ENCODE assay signal across 14 mouse cellular contexts in the genomic region with DNA sequence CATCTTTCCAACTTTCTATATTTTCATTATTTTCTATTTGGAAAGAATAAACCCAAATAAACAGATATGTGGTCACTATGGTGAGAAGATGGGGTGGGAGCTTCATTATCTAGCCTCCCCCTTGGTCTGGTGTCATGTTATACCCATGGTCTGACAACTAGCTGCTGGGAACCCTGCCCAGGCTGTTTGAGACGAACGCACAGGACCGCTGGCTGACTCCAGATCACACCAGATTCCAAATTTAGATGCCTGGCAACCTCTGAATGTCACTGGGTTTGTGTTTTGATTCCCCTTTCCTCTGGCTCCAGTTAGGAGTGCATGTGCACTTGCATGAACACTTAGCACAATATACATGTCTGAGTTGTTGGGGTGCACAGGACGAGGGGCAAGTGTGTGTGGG. TPM values are rescaled to one million over a fixed set of nuclear protein-coding genes. Genes with fewer than 3 reads are reported as not detected.
DNase-seq lines count a peak whose midpoint lies in the region; ATAC-seq and TF ChIP-seq lines count a peak whose summit lies in the region.
"Had no signal": no experiment of that assay in that cellular context is flagged by ENCODE, and none has a peak within 500 bp of the region (broad histone marks: within the 10 kb centered on the region; RNA-seq: fewer than 3 reads in every experiment).

No protein-coding gene starts in this region.

- TF ChIP-seq CTCF in midbrain, postnatal 0 days (IDR thresholded peaks at IDR 0.05): no peak

- no peaks in the 10 kb centered on the region for H3K36me3 ChIP-seq in heart, embryonic 10.5 days
- no peaks in the 10 kb centered on the region for H3K36me3 ChIP-seq in midbrain, postnatal 0 days (ENCODE audit: insufficient read depth, low read length)
- no peaks in the 10 kb centered on the region for H3K36me3 ChIP-seq in midbrain, embryonic 11.5 days (ENCODE audit: control insufficient read depth, insufficient read depth, low read length)
- no peaks in the 10 kb centered on the region for H3K36me3 ChIP-seq in heart, embryonic 14.5 days (ENCODE audit: control insufficient read depth, insufficient read depth, low read length)
- H3K36me3 ChIP-seq: lung, embryonic 15.5 days had no signal

- H3K9ac ChIP-seq in midbrain, postnatal 0 days (replicated peaks; ENCODE audit: low read length, poor library complexity, severe bottlenecking): no peak overlapping the region
- H3K9ac ChIP-seq in midbrain, embryonic 11.5 days (ENCODE audit: low read length): no peak overlapping the region
- H3K9ac ChIP-seq in heart, embryonic 14.5 days (ENCODE audit: low read length): no peak overlapping the region
- H3K9ac ChIP-seq: lung, embryonic 15.5 days had no signal

- DNase-seq in heart, adult 18-20 months: peak; percentile 74 to 79
- DNase-seq in heart, embryonic 10.5 days (ENCODE audit: low spot score): no peak
- DNase-seq in midbrain, postnatal 0 days (ENCODE audit: low spot score): peak; percentile 41
- no peak for DNase-seq in midbrain, embryonic 11.5 days (ENCODE audit: low spot score, missing footprints)
- peak; percentile 90 for DNase-seq in skeletal muscle tissue, adult 2 months (ENCODE audit: low read depth, low spot score)
- no peak for DNase-seq in left cerebral cortex, adult 18-20 months (ENCODE audit: low spot score in 2 of 2)
- DNase-seq: cerebellum, adult 2 months; retina, postnatal 1 day had no signal

- H3K27ac ChIP-seq in heart, embryonic 10.5 days: no peak overlapping the region
- no peak overlapping the region for H3K27ac ChIP-seq in midbrain, postnatal 0 days (ENCODE audit: low read depth, low read length)
- no peak overlapping the region for H3K27ac ChIP-seq in midbrain, embryonic 11.5 days (ENCODE audit: low read depth, low read length)
- peak overlapping the region; percentile 5 to 33; a peak in 2 of 4 replicates for H3K27ac ChIP-seq in heart, embryonic 14.5 days (replicated peaks in 1 of 2; ENCODE audit: control insufficient read depth in 1 of 2, insufficient read depth in 1 of 2, low read depth in 2 of 2, low read length in 2 of 2)
- H3K27ac ChIP-seq: lung, embryonic 15.5 days had no signal

- H3K4me3 ChIP-seq in heart, embryonic 10.5 days: no peak overlapping the region
- H3K4me3 ChIP-seq in midbrain, postnatal 0 days (ENCODE audit: low read depth, low read length): no peak overlapping the region
- H3K4me3 ChIP-seq in midbrain, embryonic 11.5 days (ENCODE audit: low read depth, low read length): no peak overlapping the region
- no peak overlapping the region for H3K4me3 ChIP-seq in heart, embryonic 14.5 days (ENCODE audit: control insufficient read depth in 1 of 2, insufficient read depth in 1 of 2, low read depth in 1 of 2, low read length in 2 of 2)
- H3K4me3 ChIP-seq: lung, embryonic 15.5 days had no signal

- H3K9me3 ChIP-seq in heart, embryonic 10.5 days: no peaks in the 10 kb centered on the region
- no peaks in the 10 kb centered on the region for H3K9me3 ChIP-seq in midbrain, postnatal 0 days (ENCODE audit: low read length)
- H3K9me3 ChIP-seq in midbrain, embryonic 11.5 days (ENCODE audit: control insufficient read depth, low read length): no peaks in the 10 kb centered on the region
- no peaks in the 10 kb centered on the region for H3K9me3 ChIP-seq in heart, embryonic 14.5 days (ENCODE audit: control insufficient read depth, low read length)
- H3K9me3 ChIP-seq: lung, embryonic 15.5 days had no signal

- no peak for ATAC-seq in midbrain, postnatal 0 days (ENCODE audit: low FRiP score)
- no peak for ATAC-seq in midbrain, embryonic 11.5 days (ENCODE audit: low FRiP score)
- no peak for ATAC-seq in heart, embryonic 14.5 days (ENCODE audit: insufficient number of reproducible peaks, insufficient read depth, low FRiP score, low read depth)
- no peak for ATAC-seq in megakaryocyte progenitor cell, adult 5-6 weeks (replicated peaks; ENCODE audit: poor library complexity)
- ATAC-seq: forebrain, embryonic 16.5 days; inflammation-experienced regulatory T-cells, adult 6 months; Patski had no signal

- no peak overlapping the region for H3K4me2 ChIP-seq in midbrain, postnatal 0 days (ENCODE audit: low read depth, low read length, poor library complexity, severe bottlenecking)
- H3K4me2 ChIP-seq in midbrain, embryonic 11.5 days: no peak overlapping the region
- H3K4me2 ChIP-seq in heart, embryonic 14.5 days (ENCODE audit: low read length): no peak overlapping the region
- H3K4me2 ChIP-seq: lung, embryonic 15.5 days had no signal

- H3K27me3 ChIP-seq in heart, embryonic 10.5 days (ENCODE audit: insufficient read depth, poor library complexity, severe bottlenecking): peaks cover 26% of the 10 kb centered on the region
- no peaks in the 10 kb centered on the region for H3K27me3 ChIP-seq in midbrain, postnatal 0 days (ENCODE audit: insufficient read depth, low read length)
- no peaks in the 10 kb centered on the region for H3K27me3 ChIP-seq in midbrain, embryonic 11.5 days (ENCODE audit: control insufficient read depth, insufficient read depth, low read length)
- H3K27me3 ChIP-seq in heart, embryonic 14.5 days (ENCODE audit: control insufficient read depth, insufficient read depth, low read length): 0 out of 2 replicates have a peak, but pooled peaks cover 3% of the 10 kb centered on the region
- H3K27me3 ChIP-seq: Patski had no signal

- H3K4me1 ChIP-seq in heart, embryonic 10.5 days: peaks cover 18% of the 10 kb centered on the region
- no peaks in the 10 kb centered on the region for H3K4me1 ChIP-seq in midbrain, postnatal 0 days (ENCODE audit: insufficient read depth, low read length)
- no peaks in the 10 kb centered on the region for H3K4me1 ChIP-seq in midbrain, embryonic 11.5 days (ENCODE audit: control insufficient read depth, insufficient read depth, low read length)
- H3K4me1 ChIP-seq in heart, embryonic 14.5 days (ENCODE audit: control insufficient read depth in 2 of 2, insufficient read depth in 2 of 2, low read length in 2 of 2): peaks cover 3 to 8% of the 10 kb centered on the region in 2 experiments; a peak in 1 of 4 replicates
- H3K4me1 ChIP-seq: lung, embryonic 15.5 days had no signal

- 66% methylated on average over 4 of the region's 4 CpGs for WGBS in heart, embryonic 10.5 days
- WGBS in midbrain, postnatal 0 days: 68% methylated on average over 4 of the region's 4 CpGs
- WGBS in midbrain, embryonic 11.5 days: 81% methylated on average over 4 of the region's 4 CpGs
- WGBS in heart, embryonic 14.5 days: 36% methylated on average over 4 of the region's 4 CpGs

RNA-seq across cellular contexts. Expression of gene Tnrc6c, which starts 7.3 kb away (rescaled TPM):
- total RNA-seq in heart, adult 18-20 months (2021): 10 to 100 TPM; 28.1 to 32.0 TPM
- 6.1 and 7.4 TPM in 2 replicates for polyA plus RNA-seq in heart, embryonic 10.5 days (2016; fragmentation: Nextera tagmentation; extraction: Ambion mirVana)
- total RNA-seq in midbrain, postnatal 0 days (2014; rRNA removed): 78.4 and 79.8 TPM in 2 replicates
- 22.8 and 26.5 TPM in 2 replicates for polyA plus RNA-seq in midbrain, postnatal 0 days (2015; fragmentation: Nextera tagmentation; extraction: Ambion mirVana)
- 14.6 and 15.1 TPM in 2 replicates for polyA plus RNA-seq in midbrain, embryonic 11.5 days (2014; fragmentation: Nextera tagmentation; extraction: Ambion mirVana)
- 8.7 and 8.9 TPM in 2 replicates for polyA plus RNA-seq in heart, embryonic 14.5 days (2014; fragmentation: Nextera tagmentation; extraction: Ambion mirVana)
- total RNA-seq in megakaryocyte progenitor cell, adult 5-6 weeks (2015): 18.8 and 22.1 TPM in 2 replicates
- 17.8 and 19.8 TPM in 2 replicates for total RNA-seq in megakaryocyte progenitor cell, adult 5-6 weeks (2017)
- total RNA-seq in left cerebral cortex, adult 18-20 months (2021): 10 to 100 TPM; 53.3 to 54.9 TPM

Comparison
In these comparisons a context has a peak if more than half of its experiments do, and no peak if none do; other contexts are left out.
1. DNase-seq: peak in heart, adult 18-20 months (2 of 2), midbrain, postnatal 0 days (single experiment) and skeletal muscle tissue, adult 2 months (single experiment); none in heart, embryonic 10.5 days (single experiment), midbrain, embryonic 11.5 days (single experiment) and left cerebral cortex, adult 18-20 months (0 of 2).
2. H3K27ac ChIP-seq: peak in heart, embryonic 14.5 days (2 of 2); none in heart, embryonic 10.5 days (single experiment), midbrain, postnatal 0 days (single experiment) and midbrain, embryonic 11.5 days (single experiment).